7 mouse cellular contexts compared by ENCODE assay signal in genomic region chr1:133423166-133423542, GRCm38 (mm10). TPM values are rescaled to one million over a fixed set of nuclear protein-coding genes. Genes with fewer than 3 reads are reported as not detected.
ATAC-seq and TF ChIP-seq lines count a peak whose summit lies in the region.

No protein-coding gene starts in this region.

- H3K27ac ChIP-seq in forebrain, embryonic 16.5 days (ENCODE audit: low read length), result no peak overlapping the region
- no peak overlapping the region for H3K27ac ChIP-seq in limb, embryonic 13.5 days
- peak overlapping the region; percentile 96 for H3K27ac ChIP-seq in small intestine, adult 2 months (ENCODE audit: insufficient read depth, low read depth, low read length)

- ATAC-seq in megakaryocyte, adult 5-6 weeks (ENCODE audit: poor library complexity, severe bottlenecking), result no peak
- peak; percentile 11; the same call in 1 of the 2 replicates for ATAC-seq in forebrain, embryonic 16.5 days
- ATAC-seq in limb, embryonic 13.5 days (ENCODE audit: low FRiP score, low read depth), result no peak
- ATAC-seq in erythroid progenitor cell, adult 5-6 weeks (replicated peaks; ENCODE audit: low FRiP score, poor library complexity, severe bottlenecking), result no peak
- no peak for ATAC-seq in frontal cortex, adult (ENCODE audit: low TSS enrichment)

- WGBS in forebrain, embryonic 16.5 days, result 0% methylated on average over 31 of the region's 31 CpGs
- WGBS in limb, embryonic 13.5 days, result under 1% methylated on average over 31 of the region's 31 CpGs
- WGBS in small intestine, adult 2 months, result under 1% methylated on average over 31 of the region's 31 CpGs

- H3K9me3 ChIP-seq in megakaryocyte, embryonic 14.5 days, result peaks cover 7% of the 10 kb centered on the region
- no peaks in the 10 kb centered on the region for H3K9me3 ChIP-seq in forebrain, embryonic 16.5 days (ENCODE audit: control insufficient read depth, low read length)
- no peaks in the 10 kb centered on the region for H3K9me3 ChIP-seq in limb, embryonic 13.5 days

- no peak for TF ChIP-seq CTCF in small intestine, adult 2 months (IDR thresholded peaks at IDR 0.05; ENCODE audit: extremely low read depth, insufficient read length, insufficient replicate concordance, low read depth, low read length)

- H3K4me2 ChIP-seq in forebrain, embryonic 16.5 days (ENCODE audit: low read length), result peak overlapping the region; percentile 100
- peak overlapping the region; percentile 99 for H3K4me2 ChIP-seq in limb, embryonic 13.5 days (replicated peaks)

- no peak for TF ChIP-seq POLR2A in small intestine, adult 2 months (IDR thresholded peaks at IDR 0.05; ENCODE audit: low read depth, low read length)

- peak overlapping the region; percentile 75 for H3K9ac ChIP-seq in forebrain, embryonic 16.5 days (replicated peaks; ENCODE audit: low read depth, low read length)
- H3K9ac ChIP-seq in limb, embryonic 13.5 days, result peak overlapping the region; percentile 80

- peak overlapping the region; percentile 91 for H3K4me3 ChIP-seq in megakaryocyte, embryonic 14.5 days (replicated peaks)
- peak overlapping the region; percentile 69 for H3K4me3 ChIP-seq in forebrain, embryonic 16.5 days (replicated peaks; ENCODE audit: low read length)
- H3K4me3 ChIP-seq in limb, embryonic 13.5 days, result peak overlapping the region; percentile 72
- peak overlapping the region; percentile 98 for H3K4me3 ChIP-seq in small intestine, adult 2 months (ENCODE audit: low read depth, low read length)

- H3K4me1 ChIP-seq in megakaryocyte, embryonic 14.5 days, result peaks cover 20% of the 10 kb centered on the region
- H3K4me1 ChIP-seq in forebrain, embryonic 16.5 days (replicated peaks; ENCODE audit: control insufficient read depth, insufficient read depth, low read length), result peaks cover 13% of the 10 kb centered on the region
- H3K4me1 ChIP-seq in limb, embryonic 13.5 days, result peaks cover 22% of the 10 kb centered on the region
- H3K4me1 ChIP-seq in small intestine, adult 2 months (ENCODE audit: control insufficient read depth, insufficient read depth, insufficient read length, low read length), result peaks cover 25% of the 10 kb centered on the region

- peaks cover 90% of the 10 kb centered on the region for H3K27me3 ChIP-seq in megakaryocyte, embryonic 14.5 days (replicated peaks)
- H3K27me3 ChIP-seq in forebrain, embryonic 16.5 days (replicated peaks; ENCODE audit: control insufficient read depth, insufficient read depth, low read length), result peaks cover 4% of the 10 kb centered on the region; the same call in 1 of the 2 replicates
- H3K27me3 ChIP-seq in limb, embryonic 13.5 days, result peaks cover 30% of the 10 kb centered on the region
- H3K27me3 ChIP-seq in small intestine, adult 2 months (ENCODE audit: control insufficient read depth, insufficient read depth, low read length), result no peaks in the 10 kb centered on the region

- H3K36me3 ChIP-seq in megakaryocyte, embryonic 14.5 days (replicated peaks; ENCODE audit: low read length), result no peaks in the 10 kb centered on the region
- no peaks in the 10 kb centered on the region for H3K36me3 ChIP-seq in forebrain, embryonic 16.5 days (ENCODE audit: control insufficient read depth, insufficient read depth)
- no peaks in the 10 kb centered on the region for H3K36me3 ChIP-seq in limb, embryonic 13.5 days
- no peaks in the 10 kb centered on the region for H3K36me3 ChIP-seq in small intestine, adult 2 months (ENCODE audit: control insufficient read depth, insufficient read depth, low read length)

RNA-seq across cellular contexts. Expression of gene Sox13, which starts 1.0 kb away (rescaled TPM):
- 1.3 and 3.4 TPM in 2 replicates for polyA plus RNA-seq in megakaryocyte, embryonic 14.5 days (2012; ENCODE audit: insufficient read depth, low replicate concordance)
- 0.76 and 1.3 TPM in 2 replicates for total RNA-seq in megakaryocyte, adult 5-6 weeks (2015)
- 0.24 and 0.70 TPM in 2 replicates for total RNA-seq in megakaryocyte, adult 5-6 weeks (2017)
- polyA plus RNA-seq in forebrain, embryonic 16.5 days (2015; fragmentation: Nextera tagmentation; extraction: Ambion mirVana), result 3.6 and 4.4 TPM in 2 replicates
- 3.9 and 4.6 TPM in 2 replicates for polyA plus RNA-seq in limb, embryonic 13.5 days (2015; fragmentation: Nextera tagmentation; extraction: Ambion mirVana)
- polyA plus RNA-seq in small intestine, adult 2 months (2012; rRNA removed), result 46.7 and 189 TPM in 2 replicates
- total RNA-seq in erythroid progenitor cell, adult 5-6 weeks (2015; ENCODE audit: low replicate concordance), result 1.4 and 3.4 TPM in 2 replicates
- total RNA-seq in erythroid progenitor cell, adult 5-6 weeks (2017; ENCODE audit: low replicate concordance), result not detected in 2 replicates

RNA-seq across cellular contexts. Expression of gene Etnk2, which starts 59.8 kb away (rescaled TPM):
- polyA plus RNA-seq in megakaryocyte, embryonic 14.5 days (2012; ENCODE audit: insufficient read depth, low replicate concordance), result 0.11 TPM in 1 of 2 replicates, not detected in the other
- total RNA-seq in megakaryocyte, adult 5-6 weeks (2015), result not detected in 2 replicates
- total RNA-seq in megakaryocyte, adult 5-6 weeks (2017), result not detected in 2 replicates
- 4.5 and 9.5 TPM in 2 replicates for polyA plus RNA-seq in forebrain, embryonic 16.5 days (2015; fragmentation: Nextera tagmentation; extraction: Ambion mirVana)
- polyA plus RNA-seq in limb, embryonic 13.5 days (2015; fragmentation: Nextera tagmentation; extraction: Ambion mirVana), result 1.4 and 1.7 TPM in 2 replicates
- 0.20 and 1.0 TPM in 2 replicates for polyA plus RNA-seq in small intestine, adult 2 months (2012; rRNA removed)
- total RNA-seq in erythroid progenitor cell, adult 5-6 weeks (2015; ENCODE audit: low replicate concordance), result not detected in 2 replicates
- not detected in 2 replicates for total RNA-seq in erythroid progenitor cell, adult 5-6 weeks (2017; ENCODE audit: low replicate concordance)
